Mouse (Mus musculus) heart, adult 2 months (tissue): ENCODE data around the gene Ccdc8. TPM values are rescaled to one million over a fixed set of nuclear protein-coding genes. Genes with fewer than 3 reads are reported as not detected.

Source experiments
- DNase-seq, 2 experiments: peaks; one replicate each; pipeline ENCODE4 v3.0.0; 2021
- H3K27ac ChIP-seq: fragments of 200-600 bp; 2 replicates; pipeline ENCODE4 v1.8.1; 2022
- H3K27me3 ChIP-seq: fragments of 200-500 bp; 2 replicates; pipeline ENCODE4 v1.6.1; 2012; ENCODE audit warnings: mild to moderate bottlenecking, low read length, inconsistent platforms, mixed read lengths; ENCODE audit not compliant: control insufficient read depth, insufficient read depth
- H3K36me3 ChIP-seq: fragments of 200-500 bp; 2 replicates; pipeline ENCODE4 v1.6.1; 2012; ENCODE audit warnings: low read length, inconsistent platforms; ENCODE audit not compliant: control insufficient read depth, insufficient read depth
- H3K4me1 ChIP-seq: fragments of 200-500 bp; 2 replicates; pipeline ENCODE4 v1.6.1; 2011; ENCODE audit warnings: low read length; ENCODE audit not compliant: control insufficient read depth, insufficient read depth
- H3K4me3 ChIP-seq: fragments of 200-600 bp; 2 replicates; pipeline ENCODE4 v1.8.1; 2022
- H3K79me2 ChIP-seq: fragments of 200-500 bp; replicated peaks from 2 replicates; pipeline ENCODE4 v1.6.1; 2012; ENCODE audit warnings: mild to moderate bottlenecking, inconsistent platforms, low read length, moderate library complexity, mixed read lengths; ENCODE audit not compliant: control insufficient read depth, insufficient read depth
- H3K9ac ChIP-seq: fragments of 200-500 bp; 2 replicates; pipeline ENCODE4 v1.6.1; 2012; ENCODE audit warnings: low read depth, mild to moderate bottlenecking, control low read depth, inconsistent platforms, low read length, mixed read lengths
- CTCF ChIP-seq: fragments of 200-600 bp; IDR thresholded peaks from 2 replicates; pipeline ENCODE4 v1.8.1; 2022; ENCODE audit warnings: antibody characterized with exemption, mild to moderate bottlenecking, moderate library complexity
- EP300 ChIP-seq: fragments of 200-500 bp; IDR thresholded peaks from 2 replicates; pipeline ENCODE4 v1.6.1; 2011; ENCODE audit warnings: low read depth, low read length, control low read depth; ENCODE audit not compliant: insufficient read depth
- POLR2A ChIP-seq: fragments of 200-500 bp; IDR thresholded peaks from 2 replicates; pipeline ENCODE4 v1.6.1; 2011; ENCODE audit warnings: mild to moderate bottlenecking, low read depth, low read length, control low read depth; ENCODE audit not compliant: insufficient read depth
- WGBS: fragments of 180-500 bp; shearing (Covaris S2); methylation state at CpG from one replicate; pipeline ENCODE4 v1.1.7; 2018; 5-methylcytosine and 5-hydroxymethylcytosine counted together
- intact Hi-C: fragments of 180-260 bp; cut with DNase I; formaldehyde crosslinking; loops from one replicate; pipeline ENCODE4 v1.15.1; 2025
- polyA plus RNA-seq: library from polyadenylated mRNA; depleted of rRNA; stranded (reverse); fragments of >200 nt; gene quantifications from 2 replicates; pipeline ENCODE4 v1.2.3, GENCODE M21; 2012
- total RNA-seq, 2 experiments: library from RNA; stranded (reverse); gene quantifications; 2 replicates each; pipeline ENCODE4 v1.2.3; 2021

Gene Ccdc8
- total and polyA plus RNA-seq, 3 experiments = 2.7 to 4.4 (median 4.0) TPM

- peaks cover 4% of the 10 kb centered on the region for H3K4me1 ChIP-seq
- DNase-seq = no peak
- no peak for TF ChIP-seq CTCF
- no peak for TF ChIP-seq EP300
- TF ChIP-seq POLR2A = no peak
- H3K4me3 ChIP-seq = no peak overlapping the region
- no peaks in the 10 kb centered on the region; the same call in 1 of the 2 replicates for H3K36me3 ChIP-seq
- no peak overlapping the region for H3K9ac ChIP-seq
- no peak overlapping the region for H3K27ac ChIP-seq
- intact Hi-C loops = no loop called here
- no peaks in the 10 kb centered on the region for H3K79me2 ChIP-seq
- H3K27me3 ChIP-seq = no peaks in the 10 kb centered on the region
- 85% methylated on average over 7 of the region's 7 CpGs for WGBS
Observed at GRCm38 (mm10) chr7:17011909-17012590, 19.5 kb downstream of the Ccdc8 start.

GRCm38 (mm10) chr7:17015381-17015780 is 22.9 kb downstream of the Ccdc8 start:
- Histone ChIP-seq H3K27me3 (no peaks in the 10 kb centered on the region), H3K27ac (no peak overlapping the region), H3K79me2 (no peaks in the 10 kb centered on the region), H3K4me3 (no peak overlapping the region), H3K36me3 (no peaks in the 10 kb centered on the region; the same call in 1 of the 2 replicates), H3K9ac (no peak overlapping the region), H3K4me1 (peaks cover 5% of the 10 kb centered on the region)
- intact Hi-C loops = no loop called here
- TF ChIP-seq CTCF (0 out of 2 replicates have a peak, but pooled peaks have one; percentile 9), EP300 (no peak), POLR2A (no peak)
- DNase-seq = no peak
- WGBS = 85% methylated on average over 6 of the region's 6 CpGs

- peaks cover 5% of the 10 kb centered on the region for H3K4me1 ChIP-seq
- 6% methylated on average over 1 of the region's 1 CpGs for WGBS
- H3K27me3 ChIP-seq = no peaks in the 10 kb centered on the region
- H3K4me3 ChIP-seq = no peak overlapping the region
- no peaks in the 10 kb centered on the region; the same call in 1 of the 2 replicates for H3K36me3 ChIP-seq
- no peak overlapping the region for H3K9ac ChIP-seq
- peak; percentile 85 to 93 for DNase-seq
- no peak overlapping the region; the same call in 1 of the 2 replicates for H3K27ac ChIP-seq
- no peak for TF ChIP-seq CTCF
- peak; percentile 84; the same call in 1 of the 2 replicates for TF ChIP-seq EP300
- intact Hi-C loops = no loop called here
- H3K79me2 ChIP-seq = peaks cover 2% of the 10 kb centered on the region; the same call in 1 of the 2 replicates
Observed at GRCm38 (mm10) chr7:17017036-17017435, 24.5 kb downstream of the Ccdc8 start.

GRCm38 (mm10) chr7:17017921-17018320 is 25.4 kb downstream of the Ccdc8 start:
- no peaks in the 10 kb centered on the region for H3K27me3 ChIP-seq
- 63% methylated on average over 2 of the region's 2 CpGs for WGBS
- no peak for DNase-seq
- peaks cover 8% of the 10 kb centered on the region for H3K4me1 ChIP-seq
- intact Hi-C loops = no loop called here
- H3K9ac ChIP-seq = no peak overlapping the region
- H3K36me3 ChIP-seq = no peaks in the 10 kb centered on the region; the same call in 1 of the 2 replicates
- no peak overlapping the region for H3K4me3 ChIP-seq
- H3K79me2 ChIP-seq = peaks cover 5% of the 10 kb centered on the region; the same call in 1 of the 2 replicates
- no peak overlapping the region; the same call in 1 of the 2 replicates for H3K27ac ChIP-seq
- no peak for TF ChIP-seq EP300
- no peak for TF ChIP-seq CTCF
- TF ChIP-seq POLR2A = no peak

GRCm38 (mm10) chr7:17019426-17020166 is 27.1 kb downstream of the Ccdc8 start:
- Histone ChIP-seq H3K27me3 (no peaks in the 10 kb centered on the region), H3K9ac (no peak overlapping the region), H3K79me2 (peaks cover 5% of the 10 kb centered on the region; the same call in 1 of the 2 replicates), H3K4me3 (no peak overlapping the region), H3K4me1 (peaks cover 24% of the 10 kb centered on the region), H3K36me3 (peaks cover 2% of the 10 kb centered on the region; the same call in 1 of the 2 replicates), H3K27ac (no peak overlapping the region)
- intact Hi-C loops = no loop called here
- 67% methylated on average over 7 of the region's 7 CpGs for WGBS
- DNase-seq = peak in 1 of 2 experiments; percentile 23
- TF ChIP-seq POLR2A (no peak), CTCF (no peak), EP300 (no peak)

GRCm38 (mm10) chr7:17022176-17022575 is 29.7 kb downstream of the Ccdc8 start:
- TF ChIP-seq POLR2A = no peak
- intact Hi-C loops = no loop called here
- H3K4me3 ChIP-seq = no peak overlapping the region
- H3K9ac ChIP-seq = no peak overlapping the region
- peaks cover 2% of the 10 kb centered on the region for H3K36me3 ChIP-seq
- H3K79me2 ChIP-seq = peaks cover 11% of the 10 kb centered on the region; the same call in 1 of the 2 replicates
- whole genome bisulfite sequencing = 96% methylated on average over 15 of the region's 15 CpGs
- peaks cover 42% of the 10 kb centered on the region for H3K4me1 ChIP-seq
- H3K27me3 ChIP-seq = no peaks in the 10 kb centered on the region
- DNase-seq = no peak
- H3K27ac ChIP-seq = no peak overlapping the region
